Mouse (Mus musculus) liver, adult 2 months (tissue): ENCODE data around the gene Lep.

ENCODE experiments used
- CTCF ChIP-seq: fragments of 200-500 bp; IDR thresholded peaks from 2 replicates; pipeline ENCODE4 v1.5.1; 2011; ENCODE audit warnings: low read depth, low read length, control low read depth
- POLR2A ChIP-seq: fragments of 200-500 bp; IDR thresholded peaks from 2 replicates; pipeline ENCODE4 v1.6.1; 2011; ENCODE audit warnings: low read length, control low read depth; ENCODE audit not compliant: insufficient read depth; ENCODE audit errors: extremely low read depth

- no peak for TF ChIP-seq POLR2A
- no peak for TF ChIP-seq CTCF
These were observed 28.1 kb downstream of the Lep start for GRCm38 (mm10) chr6:29087921-29088709.
